Mouse (Mus musculus) MEL (cell line): Measurements from ENCODE around the gene 1810046K07Rik.

Experiments used
- CHD2 ChIP-seq: IDR thresholded peaks from 2 replicates; pipeline ENCODE4 v1.6.1; 2011; ENCODE audit warnings: low read length, improper control_type of control experiment
- CTCF ChIP-seq, 3 experiments: IDR thresholded peaks in 2 of 3; conservative IDR thresholded peaks in 1 of 3; 2 replicates each; pipeline ENCODE4 v1.5.1; 2011 to 2012; ENCODE audit warnings: low read length in 3 of 3, low read depth in 2 of 3, mild to moderate bottlenecking in 2 of 3, improper control_type of control experiment in 1 of 3, inconsistent platforms in 1 of 3, mixed read lengths in 1 of 3, moderate library complexity in 1 of 3; ENCODE audit not compliant: control insufficient read depth in 1 of 3, insufficient read depth in 1 of 3, poor library complexity in 1 of 3, severe bottlenecking in 1 of 3
- JUND ChIP-seq: IDR thresholded peaks from 2 replicates; pipeline ENCODE4 v1.6.1; 2011; ENCODE audit warnings: low read depth, mild to moderate bottlenecking, improper control_type of control experiment, low read length
- NELFE ChIP-seq: IDR thresholded peaks from 2 replicates; pipeline ENCODE4 v1.6.1; 2011; ENCODE audit warnings: low read depth, low read length, improper control_type of control experiment
- POLR2A ChIP-seq, 2 experiments: IDR thresholded peaks; 2 replicates each; pipeline ENCODE4 v1.6.1; 2011 to 2012; ENCODE audit warnings: low read length in 2 of 2, mild to moderate bottlenecking in 2 of 2, control low read depth in 1 of 2, improper control_type of control experiment in 1 of 2, low read depth in 1 of 2, moderate library complexity in 1 of 2; ENCODE audit not compliant: control insufficient read depth in 1 of 2, insufficient read depth in 1 of 2, poor library complexity in 1 of 2
- TCF12 ChIP-seq: IDR thresholded peaks from 2 replicates; pipeline ENCODE4 v1.6.1; 2014; ENCODE audit warnings: low read depth, mild to moderate bottlenecking, inconsistent platforms, low read length, improper control_type of control experiment, moderate library complexity
- USF1 ChIP-seq: IDR thresholded peaks from 2 replicates; pipeline ENCODE4 v1.6.1; 2014; ENCODE audit warnings: low read depth, mild to moderate bottlenecking, inconsistent platforms, low read length, improper control_type of control experiment, moderate library complexity
- ZKSCAN1 ChIP-seq: IDR thresholded peaks from 2 replicates; pipeline ENCODE4 v1.6.1; 2012; ENCODE audit warnings: low read depth, mild to moderate bottlenecking, inconsistent platforms, low read length, improper control_type of control experiment, moderate library complexity
- ZNF384 ChIP-seq: IDR thresholded peaks from 2 replicates; pipeline ENCODE4 v1.6.1; 2012; ENCODE audit warnings: low read depth, mild to moderate bottlenecking, inconsistent platforms, low read length, improper control_type of control experiment

DNA sequence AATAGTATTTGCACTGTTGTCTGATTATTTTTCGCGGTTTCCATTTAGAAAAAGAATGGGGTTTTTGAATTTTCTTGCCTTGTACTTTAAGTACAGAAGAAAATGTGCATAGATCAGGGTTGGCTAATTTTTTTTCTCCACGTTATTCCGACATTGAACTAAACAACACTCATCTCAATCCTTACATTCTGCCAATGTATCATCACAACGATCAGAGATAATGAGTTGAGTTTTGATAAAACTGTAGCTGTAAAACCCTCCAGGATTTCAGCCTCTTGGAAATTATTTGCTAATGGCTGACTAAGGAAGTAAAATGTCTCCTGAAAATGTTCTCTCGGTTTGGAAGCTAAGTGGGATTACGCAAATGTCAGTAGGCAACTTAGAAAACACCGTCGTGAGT is 17.1 kb upstream of the 1810046K07Rik start:
- TF ChIP-seq CTCF (IDR thresholded peaks at IDR 0.05 in 2 of 3, conservative IDR thresholded peaks at IDR 0.05 in 1 of 3; ENCODE audit: control insufficient read depth in 1 of 3, insufficient read depth in 1 of 3, low read depth in 2 of 3, low read length in 3 of 3, poor library complexity in 1 of 3, severe bottlenecking in 1 of 3) (no peak), JUND (no peak), TCF12 (no peak), ZNF384 (no peak), NELFE (no peak), CHD2 (no peak), POLR2A (IDR thresholded peaks at IDR 0.05; ENCODE audit: control insufficient read depth in 1 of 2, insufficient read depth in 1 of 2, low read depth in 1 of 2, low read length in 2 of 2, poor library complexity in 1 of 2) (no peak), ZKSCAN1 (no peak), USF1 (no peak)
